Mouse (Mus musculus): ENCODE measurements around the gene Dydc2.

The Dydc2 gene

GRCm38 (mm10) chr14:41035146-41035798 lies 33.7 kb downstream of the Dydc2 start:
- peak; percentile 75 for DNase-seq

GRCm38 (mm10) chr14:41033135-41034110 lies 35.6 kb downstream of the Dydc2 start:
- DNase-seq, result peak; percentile 84

- no peak for DNase-seq
These were observed 38.0 kb downstream of the Dydc2 start for GRCm38 (mm10) chr14:41030989-41031513.

GRCm38 (mm10) chr14:41029303-41029702 lies 39.7 kb downstream of the Dydc2 start:
- no peak for DNase-seq

GRCm38 (mm10) chr14:41025594-41026284 lies 43.3 kb downstream of the Dydc2 start:
- DNase-seq, result no peak

GRCm38 (mm10) chr14:41025087-41025486 lies 43.9 kb downstream of the Dydc2 start:
- no peak for DNase-seq

- no peak for DNase-seq
These were observed 47.8 kb downstream of the Dydc2 start for GRCm38 (mm10) chr14:41021246-41021645.

GRCm38 (mm10) chr14:41017460-41017859 lies 51.5 kb downstream of the Dydc2 start:
- no peak for DNase-seq

GRCm38 (mm10) chr14:41014701-41015240 lies 54.2 kb downstream of the Dydc2 start:
- DNase-seq, result no peak

- peak; percentile 91 for DNase-seq
These were observed 55.1 kb downstream of the Dydc2 start, which contains the start of gene Fam213a for GRCm38 (mm10) chr14:41013630-41014613. TSS of gene Fam213a (minus strand) at chr14:41013788.

GRCm38 (mm10) chr14:41013143-41013542 lies 55.9 kb downstream of the Dydc2 start:
- DNase-seq, result no peak

- DNase-seq, result no peak
These were observed 57.1 kb downstream of the Dydc2 start for GRCm38 (mm10) chr14:41011916-41012315.

GRCm38 (mm10) chr14:41008138-41008537 lies 60.9 kb downstream of the Dydc2 start:
- peak; percentile 4 for DNase-seq

- DNase-seq, result peak; percentile 16
These were observed 61.4 kb downstream of the Dydc2 start for GRCm38 (mm10) chr14:41007641-41008040.

- no peak for DNase-seq
These were observed 62.1 kb downstream of the Dydc2 start for GRCm38 (mm10) chr14:41006899-41007298.

GRCm38 (mm10) chr14:41006263-41006662 lies 62.7 kb downstream of the Dydc2 start:
- no peak for DNase-seq

- DNase-seq, result no peak
These were observed 63.3 kb downstream of the Dydc2 start for GRCm38 (mm10) chr14:41005716-41006115.

GRCm38 (mm10) chr14:41004201-41005141 lies 64.5 kb downstream of the Dydc2 start:
- peak; percentile 64 for DNase-seq

- no peak for DNase-seq
These were observed 67.4 kb downstream of the Dydc2 start for GRCm38 (mm10) chr14:41001576-41001975.

GRCm38 (mm10) chr14:41000801-41001200 lies 68.2 kb downstream of the Dydc2 start:
- no peak for DNase-seq
